Comparison of ENCODE assay signal across 24 mouse cellular contexts in the genomic region with DNA sequence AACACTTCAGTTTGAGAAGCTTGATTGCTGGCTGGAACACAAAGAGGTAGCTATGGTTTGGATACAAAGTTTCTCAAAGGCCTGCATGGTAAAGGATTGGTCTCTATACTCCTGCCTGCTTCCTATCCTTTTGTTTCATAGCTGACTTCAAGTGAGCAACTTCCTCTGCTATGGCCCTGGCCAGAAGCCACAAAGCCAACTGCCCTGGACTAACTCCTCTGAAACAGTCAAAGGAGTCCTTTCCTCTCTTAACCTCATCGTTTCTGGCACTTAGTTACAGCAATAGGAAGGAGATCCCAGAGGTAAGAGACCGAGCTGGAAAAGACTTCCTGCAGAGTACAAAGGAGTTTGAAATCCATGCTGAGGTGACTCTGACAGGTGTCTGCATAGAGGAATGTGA.
A peak's percentile ranks its signal among the peaks of the same experiment; 100 is the strongest.
DNase-seq lines count a peak whose midpoint lies in the region; ATAC-seq lines count a peak whose summit lies in the region.
"Had no signal": no experiment of that assay in that cellular context is flagged by ENCODE, and none has a peak within 500 bp of the region (broad histone marks: within the 10 kb centered on the region; RNA-seq: fewer than 3 reads in every experiment).

No protein-coding gene starts in this region.

- no peak overlapping the region for H3K4me2 ChIP-seq in embryonic facial prominence, embryonic 12.5 days (replicated peaks)
- no peak overlapping the region for H3K4me2 ChIP-seq in kidney, embryonic 16.5 days (replicated peaks; ENCODE audit: low read depth, low read length)
- H3K4me2 ChIP-seq: embryonic facial prominence, embryonic 15.5 days; forebrain, embryonic 15.5 days; heart, embryonic 12.5 days; limb, embryonic 13.5 days; liver, embryonic 12.5 days; midbrain, embryonic 13.5 days had no signal

- H3K9ac ChIP-seq in embryonic facial prominence, embryonic 12.5 days, result no peak overlapping the region; the same call in 1 of the 2 replicates
- H3K9ac ChIP-seq in kidney, embryonic 16.5 days (replicated peaks; ENCODE audit: low read length), result no peak overlapping the region
- H3K9ac ChIP-seq: embryonic facial prominence, embryonic 15.5 days; forebrain, embryonic 15.5 days; heart, embryonic 12.5 days; limb, embryonic 13.5 days; liver, embryonic 12.5 days; midbrain, embryonic 13.5 days had no signal

- WGBS in embryonic facial prominence, embryonic 12.5 days, result 41% methylated on average over 2 of the region's 2 CpGs
- 42% methylated on average over 2 of the region's 2 CpGs for WGBS in embryonic facial prominence, embryonic 10.5 days
- 19% methylated on average over 2 of the region's 2 CpGs for WGBS in kidney, embryonic 16.5 days

- H3K4me1 ChIP-seq in embryonic facial prominence, embryonic 12.5 days, result peaks cover 7% of the 10 kb centered on the region
- peaks cover 8% of the 10 kb centered on the region for H3K4me1 ChIP-seq in embryonic facial prominence, embryonic 10.5 days
- H3K4me1 ChIP-seq in kidney, embryonic 16.5 days (ENCODE audit: insufficient read depth, low read length), result peaks cover 30% of the 10 kb centered on the region
- H3K4me1 ChIP-seq: forebrain, embryonic 15.5 days; liver, embryonic 12.5 days; megakaryocyte, embryonic 14.5 days; midbrain, embryonic 13.5 days had no signal

- no peak for ATAC-seq in embryonic facial prominence, embryonic 12.5 days (ENCODE audit: insufficient number of reproducible peaks, insufficient read depth, low FRiP score, low TSS enrichment)
- no peak for ATAC-seq in kidney, embryonic 16.5 days (ENCODE audit: low FRiP score, low TSS enrichment)
- ATAC-seq: activated CD4-positive, CD25-positive, alpha-beta regulatory T cell, adult 4 months; forebrain, embryonic 15.5 days; intestine, postnatal 0 days; liver, embryonic 12.5 days; lung, postnatal 0 days; midbrain, embryonic 13.5 days had no signal

- H3K27me3 ChIP-seq in embryonic facial prominence, embryonic 12.5 days, result no peaks in the 10 kb centered on the region
- no peaks in the 10 kb centered on the region for H3K27me3 ChIP-seq in embryonic facial prominence, embryonic 10.5 days (replicated peaks; ENCODE audit: low read depth, poor library complexity, severe bottlenecking)
- no peaks in the 10 kb centered on the region for H3K27me3 ChIP-seq in kidney, embryonic 16.5 days (ENCODE audit: insufficient read depth, low read length)
- H3K27me3 ChIP-seq: embryonic facial prominence, embryonic 15.5 days; forebrain, embryonic 15.5 days; heart, embryonic 12.5 days; limb, embryonic 13.5 days; liver, embryonic 12.5 days; megakaryocyte, embryonic 14.5 days; midbrain, embryonic 13.5 days had no signal

- no peak overlapping the region for H3K4me3 ChIP-seq in embryonic facial prominence, embryonic 12.5 days
- no peak overlapping the region for H3K4me3 ChIP-seq in embryonic facial prominence, embryonic 10.5 days
- no peak overlapping the region for H3K4me3 ChIP-seq in kidney, embryonic 16.5 days (ENCODE audit: low read length)
- H3K4me3 ChIP-seq: embryonic facial prominence, embryonic 15.5 days; forebrain, embryonic 15.5 days; heart, embryonic 12.5 days; limb, embryonic 13.5 days; liver, embryonic 12.5 days; megakaryocyte, embryonic 14.5 days; midbrain, embryonic 13.5 days had no signal

- H3K27ac ChIP-seq in embryonic facial prominence, embryonic 12.5 days, result 0 out of 2 replicates have a peak overlapping the region, but pooled peaks have one; percentile 6
- no peak overlapping the region for H3K27ac ChIP-seq in embryonic facial prominence, embryonic 10.5 days (replicated peaks)
- peak overlapping the region; percentile 22 for H3K27ac ChIP-seq in kidney, embryonic 16.5 days (ENCODE audit: low read length)
- H3K27ac ChIP-seq: embryonic facial prominence, embryonic 15.5 days; forebrain, embryonic 15.5 days; limb, embryonic 13.5 days; liver, embryonic 12.5 days; midbrain, embryonic 13.5 days; stomach, postnatal 0 days had no signal

- H3K36me3 ChIP-seq in embryonic facial prominence, embryonic 12.5 days, result no peaks in the 10 kb centered on the region
- H3K36me3 ChIP-seq in embryonic facial prominence, embryonic 10.5 days (replicated peaks), result no peaks in the 10 kb centered on the region
- H3K36me3 ChIP-seq in kidney, embryonic 16.5 days (ENCODE audit: insufficient read depth, low read length), result no peaks in the 10 kb centered on the region
- H3K36me3 ChIP-seq: embryonic facial prominence, embryonic 15.5 days; forebrain, embryonic 15.5 days; heart, embryonic 12.5 days; limb, embryonic 13.5 days; liver, embryonic 12.5 days; midbrain, embryonic 13.5 days had no signal

- no peaks in the 10 kb centered on the region for H3K9me3 ChIP-seq in embryonic facial prominence, embryonic 12.5 days
- H3K9me3 ChIP-seq in embryonic facial prominence, embryonic 10.5 days, result no peaks in the 10 kb centered on the region
- H3K9me3 ChIP-seq in kidney, embryonic 16.5 days (ENCODE audit: low read length), result no peaks in the 10 kb centered on the region
- H3K9me3 ChIP-seq: embryonic facial prominence, embryonic 15.5 days; forebrain, embryonic 15.5 days; heart, embryonic 12.5 days; limb, embryonic 13.5 days; liver, embryonic 12.5 days; megakaryocyte, embryonic 14.5 days; midbrain, embryonic 13.5 days had no signal

- no peak for DNase-seq in embryonic facial prominence, embryonic 10.5 days (ENCODE audit: low spot score)
- DNase-seq in kidney, adult 8-10 months, result no peak
- peak; percentile 64 for DNase-seq in kidney, postnatal 10 days
- peak; percentile 54 for DNase-seq in testis, postnatal 10 days (ENCODE audit: low spot score)
- no peak for DNase-seq in layer of hippocampus, adult 8-10 months (ENCODE audit: low spot score in 2 of 2)
- DNase-seq: adrenal gland, postnatal 10 days; cerebellum, adult 18-20 months; cerebellum, postnatal 36 days; embryo, embryonic 11 days; right cerebral cortex, postnatal 14 days; thymus, postnatal 14 days had no signal

Comparison
In these comparisons a context has a peak if more than half of its experiments do, and no peak if none do; other contexts are left out.
1. DNase-seq: peak in kidney, postnatal 10 days (single experiment) and testis, postnatal 10 days (single experiment); none in embryonic facial prominence, embryonic 10.5 days (single experiment), kidney, adult 8-10 months (0 of 2) and layer of hippocampus, adult 8-10 months (0 of 2).